Mouse (Mus musculus) brain, embryonic 14.5 days (tissue): ENCODE measurements around the gene Cog3.

Experiments
- CTCF ChIP-seq: fragments of 200-500 bp; IDR thresholded peaks from 2 replicates; pipeline ENCODE4 v1.5.1; 2012; ENCODE audit warnings: inconsistent platforms, mild to moderate bottlenecking, moderate library complexity, borderline replicate concordance; ENCODE audit not compliant: insufficient read depth, insufficient read length; ENCODE audit errors: extremely low read depth
- POLR2A ChIP-seq: fragments of 200-500 bp; IDR thresholded peaks from 2 replicates; pipeline ENCODE4 v1.6.1; 2012; ENCODE audit warnings: mild to moderate bottlenecking, inconsistent platforms, borderline replicate concordance; ENCODE audit not compliant: poor library complexity, insufficient read depth, insufficient read length, severe bottlenecking; ENCODE audit errors: extremely low read depth

GRCm38 (mm10) chr14:75722816-75723215 lies 31.5 kb downstream of the Cog3 start:
- TF ChIP-seq POLR2A (no peak), CTCF (no peak)
